Mouse (Mus musculus) E14TG2a.4 (cell line): Measurements from ENCODE around the gene Pithd1.

Experiments used
- CTCF ChIP-seq: conservative IDR thresholded peaks from 2 replicates; pipeline ENCODE4 v1.5.1; 2014; ENCODE audit warnings: low read length
- NANOG ChIP-seq: IDR thresholded peaks from 2 replicates; pipeline ENCODE4 v1.6.1; 2014; ENCODE audit warnings: borderline replicate concordance, low read length, mixed read lengths
- POU5F1 ChIP-seq: IDR thresholded peaks from 2 replicates; pipeline ENCODE4 v1.6.1; 2014; ENCODE audit warnings: low read length, borderline replicate concordance

GRCm38 (mm10) chr4:135987714-135988113 lies 650 bp upstream of the Pithd1 start:
- TF ChIP-seq CTCF (no peak), POU5F1 (no peak), NANOG (no peak)
